9 mouse cellular contexts compared by ENCODE assay signal in the genomic region with DNA sequence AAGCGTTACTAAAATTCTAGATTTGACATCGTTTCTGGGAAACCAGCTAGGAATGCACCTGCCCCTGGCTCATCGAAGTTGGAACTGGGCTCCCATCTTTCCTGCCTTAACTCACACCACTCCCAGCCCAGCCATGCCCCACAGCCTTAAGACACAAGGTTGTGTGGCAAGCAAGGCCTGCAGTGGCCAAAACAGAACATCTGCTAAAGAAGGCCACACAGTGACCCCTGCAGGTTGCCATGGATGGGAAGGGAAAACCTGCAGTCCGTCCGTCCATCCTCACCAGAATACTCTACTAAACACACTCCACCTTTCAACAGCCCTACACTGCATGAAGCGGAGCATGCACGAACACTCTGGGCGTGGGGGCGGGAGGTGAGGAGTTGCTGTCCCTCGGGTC. TPM values are rescaled to one million over a fixed set of nuclear protein-coding genes. Genes with fewer than 3 reads are reported as not detected.
DNase-seq lines count a peak whose midpoint lies in the region; ATAC-seq lines count a peak whose summit lies in the region.
"Had no signal": no experiment of that assay in that cellular context is flagged by ENCODE, and none has a peak within 500 bp of the region (broad histone marks: within the 10 kb centered on the region; RNA-seq: fewer than 3 reads in every experiment).

No protein-coding gene starts in this region.

- DNase-seq in forebrain, embryonic 10.5 days (ENCODE audit: extremely low spot score, low spot score), result no peak
- no peak for DNase-seq in forebrain, embryonic 11.5 days (ENCODE audit: low spot score)
- peak; percentile 79 for DNase-seq in adipocyte (ENCODE audit: low spot score)
- DNase-seq in heart, adult 18-20 months, result peak; percentile 49 to 75
- DNase-seq in embryo, embryonic 9.5 days (ENCODE audit: extremely low spot score), result no peak
- no peak for DNase-seq in right cerebral cortex, postnatal 25 days

- WGBS in forebrain, embryonic 10.5 days, result 86% methylated on average over 10 of the region's 10 CpGs
- 86% methylated on average over 10 of the region's 10 CpGs for WGBS in forebrain, embryonic 11.5 days
- WGBS in kidney, embryonic 14.5 days, result 75% methylated on average over 10 of the region's 10 CpGs

- peak overlapping the region; percentile 46; the same call in 1 of the 2 replicates for H3K27ac ChIP-seq in forebrain, embryonic 10.5 days
- no peak overlapping the region for H3K27ac ChIP-seq in forebrain, embryonic 11.5 days (ENCODE audit: low read depth, low read length)
- peak overlapping the region; percentile 56; the same call in 1 of the 2 replicates for H3K27ac ChIP-seq in kidney, embryonic 14.5 days (ENCODE audit: low read depth, low read length)

- no peak overlapping the region for H3K9ac ChIP-seq in forebrain, embryonic 11.5 days (ENCODE audit: low read length)
- H3K9ac ChIP-seq in kidney, embryonic 14.5 days (ENCODE audit: low read depth, low read length), result peak overlapping the region; percentile 0; the same call in 1 of the 2 replicates

- no peaks in the 10 kb centered on the region for H3K9me3 ChIP-seq in forebrain, embryonic 10.5 days
- H3K9me3 ChIP-seq in forebrain, embryonic 11.5 days (ENCODE audit: control insufficient read depth, low read length), result no peaks in the 10 kb centered on the region
- no peaks in the 10 kb centered on the region for H3K9me3 ChIP-seq in kidney, embryonic 14.5 days (ENCODE audit: control insufficient read depth, low read length)
- H3K9me3 ChIP-seq in megakaryocyte, embryonic 14.5 days, result peaks cover 12% of the 10 kb centered on the region

- H3K36me3 ChIP-seq in forebrain, embryonic 10.5 days (replicated peaks), result peaks cover 21% of the 10 kb centered on the region
- no peaks in the 10 kb centered on the region for H3K36me3 ChIP-seq in forebrain, embryonic 11.5 days (ENCODE audit: control insufficient read depth, insufficient read depth, low read length)
- no peaks in the 10 kb centered on the region for H3K36me3 ChIP-seq in kidney, embryonic 14.5 days (ENCODE audit: control insufficient read depth, insufficient read depth, low read length)
- peaks cover 50% of the 10 kb centered on the region for H3K36me3 ChIP-seq in megakaryocyte, embryonic 14.5 days (replicated peaks; ENCODE audit: low read length)

- H3K27me3 ChIP-seq in forebrain, embryonic 10.5 days (ENCODE audit: poor library complexity, severe bottlenecking), result no peaks in the 10 kb centered on the region
- H3K27me3 ChIP-seq in forebrain, embryonic 11.5 days (ENCODE audit: control insufficient read depth, insufficient read depth, low read length), result no peaks in the 10 kb centered on the region
- H3K27me3 ChIP-seq in kidney, embryonic 14.5 days (ENCODE audit: control insufficient read depth, insufficient read depth, low read length), result no peaks in the 10 kb centered on the region
- no peaks in the 10 kb centered on the region for H3K27me3 ChIP-seq in megakaryocyte, embryonic 14.5 days (replicated peaks)
- H3K27me3 ChIP-seq: Patski had no signal

- H3K4me1 ChIP-seq in forebrain, embryonic 10.5 days, result peaks cover 20% of the 10 kb centered on the region
- H3K4me1 ChIP-seq in forebrain, embryonic 11.5 days (replicated peaks; ENCODE audit: control insufficient read depth, insufficient read depth, low read length), result no peaks in the 10 kb centered on the region; the same call in 1 of the 2 replicates
- peaks cover 4% of the 10 kb centered on the region; the same call in 1 of the 2 replicates for H3K4me1 ChIP-seq in kidney, embryonic 14.5 days (ENCODE audit: control insufficient read depth, insufficient read depth, low read length)
- H3K4me1 ChIP-seq in megakaryocyte, embryonic 14.5 days, result peaks cover 54% of the 10 kb centered on the region

- no peak overlapping the region for H3K4me3 ChIP-seq in forebrain, embryonic 10.5 days
- H3K4me3 ChIP-seq in forebrain, embryonic 11.5 days (ENCODE audit: low read depth, low read length), result no peak overlapping the region
- no peak overlapping the region for H3K4me3 ChIP-seq in kidney, embryonic 14.5 days (ENCODE audit: low read length)
- peak overlapping the region; percentile 60 for H3K4me3 ChIP-seq in megakaryocyte, embryonic 14.5 days (replicated peaks)

- ATAC-seq in forebrain, embryonic 11.5 days (replicated peaks; ENCODE audit: low FRiP score), result no peak
- ATAC-seq in kidney, embryonic 14.5 days (ENCODE audit: low FRiP score, low TSS enrichment), result no peak

- no peak overlapping the region for H3K4me2 ChIP-seq in forebrain, embryonic 11.5 days (ENCODE audit: low read depth, low read length, severe bottlenecking)
- H3K4me2 ChIP-seq in kidney, embryonic 14.5 days (replicated peaks; ENCODE audit: low read depth, low read length), result no peak overlapping the region

RNA-seq across cellular contexts. Expression of a gene that starts 31.5 kb away (rescaled TPM):
- 10.7 and 12.0 TPM in 2 replicates for polyA plus RNA-seq in forebrain, embryonic 10.5 days (2016; fragmentation: Nextera tagmentation; extraction: Ambion mirVana)
- 17.1 and 19.2 TPM in 2 replicates for polyA plus RNA-seq in forebrain, embryonic 11.5 days (2014; fragmentation: Nextera tagmentation; extraction: Ambion mirVana)
- 10 to 100 TPM; 27.0 to 28.6 TPM for total RNA-seq in heart, adult 18-20 months (2021)
- polyA plus RNA-seq in kidney, embryonic 14.5 days (2014; fragmentation: Nextera tagmentation; extraction: Ambion mirVana), result 13.1 and 19.3 TPM in 2 replicates
- polyA plus RNA-seq in megakaryocyte, embryonic 14.5 days (2012; ENCODE audit: insufficient read depth, low replicate concordance), result 101 and 202 TPM in 2 replicates

Comparison
In these comparisons a context has a peak if more than half of its experiments do, and no peak if none do; other contexts are left out.
1. DNase-seq: peak in adipocyte (single experiment) and heart, adult 18-20 months (2 of 2); none in forebrain, embryonic 10.5 days (single experiment), forebrain, embryonic 11.5 days (single experiment), embryo, embryonic 9.5 days (single experiment) and right cerebral cortex, postnatal 25 days (single experiment).